Mouse (Mus musculus) monocyte, adult 5-6 weeks (primary cell): ENCODE measurements around the gene Hsd17b6. TPM values are rescaled to one million over a fixed set of nuclear protein-coding genes. Genes with fewer than 3 reads are reported as not detected.

Experiments used
- ATAC-seq: fragments of 153-309, 156-312 bp; replicated peaks from 2 replicates; pipeline ENCODE4 v1.8.0; 2017; ENCODE audit warnings: mild to moderate bottlenecking; ENCODE audit not compliant: low TSS enrichment, insufficient number of reproducible peaks, severe bottlenecking, poor library complexity, low FRiP score
- total RNA-seq: library from RNA; stranded (forward); fragments of 200-1000, 200-491, 200-594 nt; gene quantifications from 3 replicates; pipeline ENCODE4 v1.2.3, GENCODE M21; 2017

Hsd17b6 gene
- total RNA-seq, 1 experiment from 2014 or later = not detected

DNA sequence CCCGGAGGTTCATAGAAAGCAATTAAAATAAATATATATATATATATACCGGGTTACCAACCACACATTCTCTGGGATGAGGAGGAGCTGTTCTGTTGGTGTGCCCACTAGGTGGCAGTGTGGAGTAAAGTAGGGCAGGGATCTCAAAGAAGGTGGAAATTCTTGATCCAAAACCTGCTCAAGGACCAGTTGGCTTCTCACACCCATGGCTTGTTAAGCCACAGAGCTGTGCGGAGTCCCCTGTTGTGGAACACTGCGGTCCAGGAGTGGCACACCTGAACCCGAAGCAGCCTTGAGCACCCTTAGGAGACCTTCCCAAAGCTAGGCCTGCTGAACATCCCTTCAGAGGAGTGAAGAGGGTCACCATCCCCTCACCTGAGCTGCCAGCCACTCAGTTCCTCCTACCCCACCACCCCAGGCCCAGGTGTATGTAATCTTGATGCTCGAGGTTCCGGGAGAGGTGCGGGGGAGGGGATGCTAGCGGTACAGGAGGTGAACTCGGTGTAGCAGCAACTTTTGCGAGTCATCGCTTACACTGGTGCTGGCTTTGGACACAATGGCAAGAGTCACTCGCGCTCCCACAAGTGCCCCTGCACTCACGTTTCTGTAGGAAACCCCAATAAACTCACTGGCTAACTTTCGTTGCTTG, 51.1 kb downstream of the Hsd17b6 start:
- peak; percentile 70 for ATAC-seq

DNA sequence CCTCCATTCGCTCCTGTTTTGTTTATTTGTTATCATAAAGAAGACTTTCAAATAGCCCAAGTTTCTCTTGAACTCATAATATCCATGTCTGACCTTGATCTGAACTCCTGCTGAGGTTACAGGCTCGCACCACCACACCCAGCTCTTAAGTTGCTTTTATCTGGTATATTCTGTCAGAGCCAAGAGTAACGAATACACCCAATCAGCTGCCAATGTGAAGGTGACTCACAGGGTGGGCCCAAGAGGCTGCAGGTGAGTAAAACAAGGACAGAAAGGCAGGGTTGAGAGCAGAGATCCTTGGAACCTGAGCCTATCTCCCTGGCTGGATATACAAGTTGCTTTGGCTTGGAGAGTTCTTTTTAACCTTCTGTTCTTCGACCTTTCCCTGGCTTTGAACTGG, 52.4 kb downstream of the Hsd17b6 start:
- no peak for ATAC-seq

DNA sequence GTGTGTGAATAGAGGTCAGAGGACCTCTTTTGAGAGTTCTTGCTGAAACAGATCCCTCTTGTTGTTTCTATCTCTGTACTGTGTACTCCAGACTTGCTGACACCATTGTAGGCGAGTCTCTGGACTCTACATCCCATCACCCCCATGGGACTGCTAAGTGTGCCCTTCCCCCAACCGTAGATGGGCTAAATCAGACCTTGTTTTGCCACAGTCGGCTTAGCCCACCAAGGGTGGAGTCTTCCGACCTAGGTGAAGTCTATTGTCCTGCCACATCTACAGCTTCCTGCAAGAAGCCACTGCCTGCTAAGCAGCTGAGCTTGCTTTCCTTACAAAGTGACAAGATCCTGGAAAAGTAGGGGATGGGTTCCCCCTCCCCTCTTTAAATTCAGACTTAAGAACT, 55.6 kb downstream of the Hsd17b6 start:
- no peak for ATAC-seq

- no peak for ATAC-seq
Measured at GRCm38 (mm10) chr10:127951390-127951789, 56.0 kb downstream of the Hsd17b6 start.

GRCm38 (mm10) chr10:127949596-127950130, 57.7 kb downstream of the Hsd17b6 start:
- no peak for ATAC-seq

- ATAC-seq = peak; percentile 61
Measured at GRCm38 (mm10) chr10:127945432-127946064, 61.9 kb downstream of the Hsd17b6 start.

Other genes starting within 250 kb of the Hsd17b6 start
- gene Rdh1, start 247.9 kb downstream of the Hsd17b6 start, total RNA-seq = not detected in 3 replicates
- not detected in 3 replicates for gene Rdh16f1, start 247.8 kb downstream of the Hsd17b6 start, total RNA-seq
- gene Rdh9, start 231.2 kb downstream of the Hsd17b6 start, total RNA-seq = 0.19 to 1.2 TPM (median 1.0 TPM) in 3 replicates
- gene Rdh16, start 206.5 kb downstream of the Hsd17b6 start, total RNA-seq = not detected in 3 replicates
- gene Rdh19, start 157.7 kb downstream of the Hsd17b6 start, total RNA-seq = not detected in 3 replicates
- gene Rdh16f2, start 141.1 kb downstream of the Hsd17b6 start, total RNA-seq = not detected in 3 replicates
- not detected in 3 replicates for gene Rdh7, start 118.8 kb downstream of the Hsd17b6 start, total RNA-seq
- not detected in 3 replicates for gene Sdr9c7, start 109.1 kb downstream of the Hsd17b6 start, total RNA-seq
- 8.2 to 17.1 TPM (median 11.8 TPM) in 3 replicates for gene Prim1, start 7.6 kb upstream of the Hsd17b6 start, total RNA-seq
- gene Naca, start 28.0 kb upstream of the Hsd17b6 start, total RNA-seq = 950 to 1,122 TPM (median 1,063 TPM) in 3 replicates
- 122 to 160 TPM (median 144 TPM) in 3 replicates for gene Ptges3, start 51.3 kb upstream of the Hsd17b6 start, total RNA-seq
- 601 to 762 TPM (median 711 TPM) in 3 replicates for gene Atp5b, start 75.7 kb upstream of the Hsd17b6 start, total RNA-seq
- 36.8 to 80.0 TPM (median 45.1 TPM) in 3 replicates for gene Baz2a, start 84.0 kb upstream of the Hsd17b6 start, total RNA-seq
- 2.2 to 23.9 TPM (median 6.5 TPM) in 3 replicates for gene Rbms2, start 172.7 kb upstream of the Hsd17b6 start, total RNA-seq
- gene Gls2, start 186.8 kb upstream of the Hsd17b6 start, total RNA-seq = not detected in 3 replicates
- gene Spryd4, start 204.2 kb upstream of the Hsd17b6 start, total RNA-seq = 5.1 to 9.0 TPM (median 7.3 TPM) in 3 replicates
- gene Mip, start 218.2 kb upstream of the Hsd17b6 start, total RNA-seq = not detected in 3 replicates
- 6.0 to 13.5 TPM (median 9.7 TPM) in 3 replicates for gene Timeless, start 224.5 kb upstream of the Hsd17b6 start, total RNA-seq
- not detected in 3 replicates for gene Apon, start 246.5 kb upstream of the Hsd17b6 start, total RNA-seq